Mouse (Mus musculus): ENCODE measurements around the gene Tmod4.
"Not testable (repeated sequence)": the region's sequence is repeated elsewhere in the genome, so short reads cannot be mapped to it uniquely, and the experiment has no call there.

The Tmod4 gene

DNA sequence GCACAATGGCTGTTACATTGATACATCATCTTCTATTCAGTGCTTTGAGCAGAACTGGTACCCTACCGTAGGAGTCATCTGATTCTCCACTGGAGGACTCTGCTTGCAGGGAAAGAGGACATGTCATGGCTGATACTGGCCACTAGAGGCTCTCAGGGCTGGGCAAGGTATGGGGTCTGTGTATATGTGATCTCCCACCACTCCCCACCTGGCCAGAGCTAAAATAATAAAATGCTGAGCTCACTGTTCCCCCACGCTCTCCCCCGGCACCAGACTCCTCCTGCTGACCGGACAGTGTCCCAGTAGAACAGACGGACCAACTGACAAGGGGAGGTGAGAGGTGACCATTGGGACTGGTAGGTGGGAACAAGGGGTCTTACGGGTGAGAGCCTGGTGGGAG is at the start of gene Tmod4:
Gene Tmod4 (plus strand): TSS at position 231 of the 400 bp plus-strand sequence.
- DNase-seq = peak; percentile 42

DNA sequence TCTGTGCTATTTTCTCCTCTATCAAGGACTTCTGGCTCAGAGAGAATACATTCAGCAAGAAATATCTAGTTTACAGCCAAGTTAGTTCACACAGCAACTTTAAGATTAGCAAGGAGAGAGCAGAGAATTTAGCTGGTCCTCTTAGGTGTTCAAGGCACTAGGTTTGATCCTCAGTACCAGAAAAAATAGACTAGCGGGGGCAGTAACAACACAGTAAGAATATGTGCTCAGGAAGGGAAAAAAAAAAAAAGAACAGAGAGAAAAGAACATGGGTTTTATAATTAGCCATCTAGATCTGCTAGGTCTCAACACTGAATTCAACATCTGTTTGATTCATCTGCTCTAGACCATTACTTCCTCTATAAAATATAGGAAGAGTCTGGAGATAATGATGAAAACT is 36.2 kb upstream of the Tmod4 start:
- no peak for DNase-seq

DNA sequence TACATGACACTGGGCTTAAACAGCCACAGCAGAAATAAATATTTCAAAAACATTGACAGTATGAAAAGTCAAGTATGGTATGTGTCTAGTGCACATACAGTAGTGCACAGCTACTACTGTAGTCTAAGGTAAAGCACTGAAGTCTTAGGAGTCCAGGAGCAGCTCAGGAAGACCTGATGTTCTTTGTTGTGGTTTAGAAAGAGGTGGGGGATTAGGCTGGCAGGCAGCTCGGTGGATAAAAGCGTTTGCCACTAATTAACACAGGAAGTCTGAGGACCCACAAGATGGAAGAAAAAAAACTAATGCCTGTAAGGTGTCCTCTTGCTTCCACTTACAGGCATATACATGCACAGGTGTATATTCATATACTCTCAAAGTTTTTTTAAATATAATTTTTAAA is 23.4 kb upstream of the Tmod4 start:
- no peak for DNase-seq

DNA sequence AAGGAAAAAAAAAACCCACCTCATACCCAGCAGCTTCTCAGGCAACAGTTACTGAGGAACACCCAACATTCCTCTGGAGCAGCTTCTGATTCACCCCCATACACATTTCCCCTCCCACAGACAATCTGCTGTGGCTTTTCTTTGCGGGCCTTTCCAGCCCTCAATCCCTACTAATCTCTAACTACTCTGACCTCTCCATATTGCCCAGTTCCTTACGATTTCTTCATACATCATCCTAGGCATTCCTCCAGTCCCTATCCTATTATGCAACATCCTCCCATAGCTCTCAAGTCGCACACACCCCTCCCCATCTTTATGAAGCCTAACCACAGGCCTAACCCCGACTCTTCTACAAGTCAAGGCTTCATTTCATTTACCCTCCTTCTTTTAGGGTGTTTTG is 19.2 kb upstream of the Tmod4 start:
- DNase-seq = no peak

DNA sequence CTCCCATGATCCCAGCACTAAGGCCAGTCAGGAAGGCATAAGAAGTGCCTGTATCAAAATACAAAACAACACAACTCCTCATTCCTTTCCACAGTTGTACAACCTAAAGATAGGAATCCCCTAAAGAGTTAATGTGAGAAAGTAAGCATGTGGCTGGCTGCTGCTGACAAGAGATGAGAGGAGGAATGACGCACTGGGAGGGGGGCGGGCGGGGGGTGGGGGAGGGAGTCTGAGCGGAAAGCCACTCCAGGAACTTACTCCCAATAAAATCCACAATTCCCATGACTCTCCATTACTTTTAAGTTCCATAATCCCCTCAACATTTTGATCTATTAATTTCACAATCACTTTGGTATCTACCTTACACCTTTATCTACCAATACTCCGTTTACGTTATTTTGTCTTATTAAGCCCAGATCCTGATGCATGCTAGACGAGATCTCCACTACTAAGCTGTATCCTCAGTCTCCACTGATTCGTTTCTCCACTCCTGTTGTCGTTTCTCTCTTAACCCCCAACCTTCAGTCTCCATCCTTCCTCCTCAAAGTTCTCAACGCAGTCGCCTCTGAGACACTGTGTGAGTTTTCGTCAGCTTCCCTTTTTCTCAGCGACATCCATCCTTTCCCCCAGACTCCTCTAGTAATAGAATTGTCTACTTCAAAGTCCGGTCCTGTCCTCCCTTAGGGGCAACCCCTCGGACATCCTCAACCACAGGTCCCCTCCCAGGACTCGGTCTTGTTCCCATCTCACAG is 18.5 kb upstream of the Tmod4 start:
- no peak for DNase-seq

GRCm38 (mm10) chr3:95106338-95107117 is 17.7 kb upstream of the Tmod4 start, which contains the start of gene Pip5k1a:
Gene Pip5k1a, minus strand, starts transcription at chr3:95106930.
- peak; percentile 98 for DNase-seq

DNA sequence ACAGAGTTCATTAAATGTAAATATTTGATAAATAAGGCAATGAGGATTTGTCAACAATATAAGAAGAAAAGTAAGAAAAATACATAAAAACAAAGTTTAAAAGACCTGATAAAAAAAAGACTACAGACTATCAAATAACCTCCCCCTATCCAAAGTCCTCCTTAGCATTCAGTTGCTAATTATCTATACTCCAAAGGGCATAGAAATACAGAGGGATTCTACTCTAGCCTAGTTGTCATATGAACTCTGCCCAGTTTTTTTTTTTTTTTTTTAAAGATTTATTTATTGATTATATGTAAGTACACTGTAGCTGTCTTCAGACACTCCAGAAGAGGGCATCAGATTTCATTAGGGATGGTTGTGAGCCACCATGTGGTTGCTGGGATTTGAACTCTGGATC is 17.0 kb upstream of the Tmod4 start:
- DNase-seq = not testable (repeated sequence)

- no peak for DNase-seq
Measured at GRCm38 (mm10) chr3:95107898-95108297, 16.4 kb upstream of the Tmod4 start.

DNA sequence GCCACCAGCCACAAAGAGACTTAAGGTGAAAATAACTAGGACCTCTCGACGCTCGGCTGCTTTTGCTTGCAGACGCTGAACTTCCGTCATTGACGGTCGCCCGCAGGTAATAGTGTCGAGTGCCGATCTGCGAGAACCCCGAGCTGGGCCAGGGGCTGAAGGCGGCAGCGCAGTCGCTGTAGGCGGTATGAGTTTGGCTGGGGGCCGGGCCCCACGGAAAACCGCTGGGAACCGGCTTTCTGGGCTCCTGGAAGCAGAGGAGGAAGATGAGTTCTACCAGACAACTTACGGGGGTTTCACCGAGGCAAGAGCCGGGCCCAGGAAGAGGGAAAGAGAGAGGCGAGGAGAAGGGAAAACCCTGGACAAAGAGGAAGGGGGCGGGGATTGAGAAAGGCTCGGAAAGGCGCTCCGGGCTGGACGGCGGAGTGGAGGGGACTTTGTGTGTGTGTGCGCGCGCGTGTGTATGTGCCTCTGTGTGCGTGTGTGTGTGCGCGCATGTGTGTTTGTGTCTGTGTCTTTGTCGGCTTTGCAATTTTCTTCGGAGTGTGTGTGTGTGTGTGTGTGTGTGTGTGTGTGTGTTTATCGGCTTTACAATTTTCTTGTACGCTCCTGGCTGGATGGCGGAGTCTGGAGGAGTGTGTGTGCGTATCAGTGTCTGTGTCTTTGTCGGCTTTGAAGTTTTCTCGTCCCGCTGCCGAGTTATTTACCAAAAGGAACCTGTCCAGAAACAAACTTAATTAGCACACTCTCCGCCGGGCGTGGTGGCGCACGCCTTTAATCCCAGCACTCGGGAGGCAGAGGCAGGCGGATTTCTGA is 13.2 kb upstream of the Tmod4 start, which contains the start of gene Vps72:
Gene Vps72 (plus strand): TSS at position 112 of the 816 bp plus-strand sequence.
- peak; percentile 96 for DNase-seq

DNA sequence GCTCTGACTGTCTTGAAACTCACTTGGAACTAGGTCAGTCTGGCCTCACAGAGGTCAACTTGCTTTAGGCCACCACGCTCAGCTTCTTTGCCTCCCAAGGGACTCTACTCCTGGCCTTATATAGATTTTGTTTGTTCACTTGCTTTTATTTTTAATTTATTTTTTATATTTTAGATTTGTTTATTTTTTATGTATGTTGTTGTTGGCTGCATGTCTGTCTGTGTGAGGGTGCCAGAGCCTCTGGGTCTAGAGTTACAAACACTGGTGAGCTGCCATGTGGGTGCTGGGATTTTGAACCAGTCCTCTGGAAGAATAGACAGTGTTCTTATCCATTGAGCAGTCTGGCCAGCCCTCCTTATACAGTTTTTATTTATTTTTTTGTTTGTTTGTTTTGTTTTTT is 11.5 kb upstream of the Tmod4 start:
- no peak for DNase-seq

GRCm38 (mm10) chr3:95117751-95118150 is 6.5 kb upstream of the Tmod4 start:
- DNase-seq = no peak

DNA sequence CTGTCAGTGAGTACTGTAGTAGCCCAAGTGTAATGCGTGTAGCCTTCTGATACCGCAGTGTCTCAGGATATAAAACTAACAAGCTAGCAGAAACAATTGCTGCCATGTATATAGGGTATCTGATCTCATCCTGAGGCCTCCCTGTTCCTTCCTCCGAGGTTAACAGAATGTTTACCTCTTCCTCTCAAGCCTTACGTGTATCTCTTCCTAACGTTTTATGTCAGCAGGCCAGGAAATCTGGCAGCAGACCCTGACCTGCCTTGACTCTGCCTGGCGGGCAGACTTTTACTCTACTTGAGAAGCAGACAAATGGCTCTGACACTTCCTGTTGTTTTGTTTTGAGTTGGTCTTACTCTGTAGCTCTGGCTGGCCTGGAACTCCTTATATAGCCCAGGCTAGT is 2.7 kb upstream of the Tmod4 start:
- no peak for DNase-seq

DNA sequence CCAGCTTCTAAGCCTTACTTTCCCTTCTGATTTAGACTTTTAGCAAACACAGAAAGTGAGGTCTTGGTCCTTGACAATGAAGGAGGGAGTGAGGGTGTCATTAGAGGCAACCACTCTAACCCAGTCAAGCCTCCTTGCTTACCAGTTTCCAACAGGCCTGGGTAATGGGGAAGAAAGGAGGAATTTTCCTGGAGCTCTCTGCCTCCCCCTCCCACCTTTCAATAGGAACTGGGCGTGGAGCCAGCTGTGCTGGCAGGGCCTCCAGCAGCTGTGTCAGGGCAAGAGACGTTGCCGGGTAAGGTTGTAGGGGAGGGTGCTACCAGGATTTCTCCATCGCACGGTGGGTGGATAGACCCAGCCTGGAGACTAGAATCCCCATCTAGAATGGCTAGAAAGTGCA is 696 bp downstream of the Tmod4 start:
- DNase-seq = no peak

DNA sequence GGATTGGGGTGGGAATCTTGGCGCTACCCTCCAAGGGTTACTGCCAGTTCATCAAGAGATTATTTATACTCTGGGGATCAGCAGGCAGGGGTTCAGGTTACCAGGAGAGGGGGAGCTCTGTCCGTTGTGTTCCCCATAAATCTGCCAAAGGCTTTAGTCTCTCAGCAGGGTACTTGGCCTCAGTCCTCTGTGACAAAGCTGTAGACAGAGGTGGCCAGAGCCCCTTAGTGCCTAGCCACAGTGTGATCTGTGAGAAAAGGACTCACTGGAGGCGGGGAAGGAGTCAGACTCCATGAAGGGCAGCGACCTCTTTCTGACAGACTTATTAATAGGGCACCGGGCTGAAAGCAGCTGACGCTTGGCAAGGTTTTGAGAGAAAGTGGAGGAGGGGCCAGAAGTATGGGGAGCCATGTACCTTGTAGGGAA is 5.0 kb downstream of the Tmod4 start:
- peak; percentile 36 for DNase-seq

DNA sequence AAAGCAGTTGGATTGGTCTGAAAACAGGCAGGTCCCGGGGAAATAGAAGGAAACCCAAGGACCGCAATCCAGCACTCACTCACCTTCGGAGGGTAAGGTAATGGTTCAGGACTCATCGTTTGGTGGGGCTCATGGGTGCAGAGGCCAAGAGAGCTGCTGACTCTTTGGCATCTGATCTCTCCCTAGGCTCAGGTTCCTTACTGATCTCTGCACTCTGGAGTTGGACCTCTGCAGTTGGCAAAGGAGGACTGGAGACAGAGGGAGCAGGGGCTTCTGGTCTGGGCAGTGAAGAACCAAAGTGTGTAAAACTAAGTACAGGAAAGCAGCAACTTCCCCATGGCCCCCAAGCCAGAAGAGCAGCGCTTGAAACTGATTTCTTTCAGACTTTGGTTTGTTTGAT is 5.8 kb downstream of the Tmod4 start:
- no peak for DNase-seq

GRCm38 (mm10) chr3:95132389-95132788 is 8.1 kb downstream of the Tmod4 start:
- DNase-seq = not testable (repeated sequence)

GRCm38 (mm10) chr3:95133176-95133575 is 8.9 kb downstream of the Tmod4 start:
- no peak for DNase-seq

- DNase-seq = peak; percentile 97
Measured at GRCm38 (mm10) chr3:95133680-95134101, 9.4 kb downstream of the Tmod4 start, which contains the start of the genes Scnm1 and Lysmd1. Gene Scnm1, minus strand, starts transcription at chr3:95134011. Gene Lysmd1, plus strand, starts transcription at chr3:95134088.

GRCm38 (mm10) chr3:95134133-95134532 is 9.9 kb downstream of the Tmod4 start:
- DNase-seq = not testable (repeated sequence)

GRCm38 (mm10) chr3:95135023-95135422 is 10.7 kb downstream of the Tmod4 start:
- DNase-seq = peak; percentile 32

- DNase-seq = no peak
Measured at GRCm38 (mm10) chr3:95135433-95136052, 11.3 kb downstream of the Tmod4 start.

DNA sequence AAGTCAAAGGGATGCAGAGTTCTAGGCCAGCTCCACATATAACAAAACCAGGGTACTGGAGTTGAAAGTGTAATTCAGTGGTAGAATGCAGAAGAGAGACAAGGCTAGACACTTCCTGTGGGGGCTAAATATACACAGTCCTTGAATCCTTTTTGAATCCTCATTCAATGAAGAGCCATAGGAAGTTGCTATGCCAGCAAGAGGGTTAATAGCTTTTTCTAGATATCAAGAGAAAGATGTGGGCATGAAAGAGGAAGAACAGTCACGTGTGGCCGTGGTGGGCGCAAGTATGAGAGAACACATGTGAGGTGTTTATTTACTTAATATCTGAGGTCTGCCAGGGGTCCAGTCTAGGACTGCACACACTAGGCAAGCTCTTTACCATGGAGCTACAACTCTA is 12.1 kb downstream of the Tmod4 start:
- DNase-seq = no peak
